Mouse (Mus musculus) heart, embryonic 16.5 days (tissue): ENCODE results near the gene Pelo. TPM values are rescaled to one million over a fixed set of nuclear protein-coding genes. Genes with fewer than 3 reads are reported as not detected.

Source experiments
- ATAC-seq: fragments of 200-750 bp; cut with Nextera tagmentation; replicated peaks from 2 replicates; pipeline ENCODE4 v1.8.0; 2017; ENCODE audit warnings: moderate number of reproducible peaks; ENCODE audit not compliant: insufficient read depth, low FRiP score; ENCODE audit errors: extremely low read depth
- H3K27ac ChIP-seq: fragments of 300-500 bp; sonication (generic); 2 replicates; pipeline ENCODE4 v1.5.1; 2014; ENCODE audit warnings: mild to moderate bottlenecking, low read length, control low read depth, moderate library complexity
- H3K27me3 ChIP-seq: fragments of 300-500 bp; sonication (generic); 2 replicates; pipeline ENCODE4 v1.6.1; 2014; ENCODE audit warnings: low read length, mixed read lengths; ENCODE audit not compliant: control insufficient read depth, insufficient read depth
- H3K36me3 ChIP-seq: fragments of 300-500 bp; sonication (generic); 2 replicates; pipeline ENCODE4 v1.6.1; 2014; ENCODE audit not compliant: control insufficient read depth, insufficient read depth
- H3K4me1 ChIP-seq: fragments of 300-500 bp; sonication (generic); 2 replicates; pipeline ENCODE4 v1.6.1; 2014; ENCODE audit warnings: low read length, mixed read lengths; ENCODE audit not compliant: control insufficient read depth, insufficient read depth
- H3K4me2 ChIP-seq: fragments of 300-500 bp; sonication (generic); 2 replicates; pipeline ENCODE4 v1.6.1; 2014; ENCODE audit warnings: low read depth, mild to moderate bottlenecking, control low read depth, low read length
- H3K4me3 ChIP-seq: fragments of 300-500 bp; sonication (generic); 2 replicates; pipeline ENCODE4 v1.5.1; 2014; ENCODE audit warnings: mild to moderate bottlenecking, control low read depth, low read length
- H3K9ac ChIP-seq: fragments of 300-500 bp; sonication (generic); 2 replicates; pipeline ENCODE4 v1.6.1; 2014; ENCODE audit warnings: low read length, control low read depth
- H3K9me3 ChIP-seq: fragments of 300-500 bp; sonication (generic); replicated peaks from 2 replicates; pipeline ENCODE4 v1.6.1; 2016; ENCODE audit warnings: low read length; ENCODE audit not compliant: control insufficient read depth
- WGBS: fragments of 180-500 bp; shearing (Covaris S2); extraction: QIAGEN DNeasy Blood & Tissue Kit; methylation state at CpG from one replicate; pipeline ENCODE4 v1.1.7; 2014; 5-methylcytosine and 5-hydroxymethylcytosine counted together
- polyA plus RNA-seq: library from polyadenylated mRNA; unstranded; fragments of >200 nt; fragmentation: Nextera tagmentation; extraction: Ambion mirVana; gene quantifications from 2 replicates; pipeline ENCODE4 v1.2.1, GENCODE M21; 2015

Pelo gene
- 6.5 and 6.9 TPM in 2 replicates for polyA plus RNA-seq

DNA sequence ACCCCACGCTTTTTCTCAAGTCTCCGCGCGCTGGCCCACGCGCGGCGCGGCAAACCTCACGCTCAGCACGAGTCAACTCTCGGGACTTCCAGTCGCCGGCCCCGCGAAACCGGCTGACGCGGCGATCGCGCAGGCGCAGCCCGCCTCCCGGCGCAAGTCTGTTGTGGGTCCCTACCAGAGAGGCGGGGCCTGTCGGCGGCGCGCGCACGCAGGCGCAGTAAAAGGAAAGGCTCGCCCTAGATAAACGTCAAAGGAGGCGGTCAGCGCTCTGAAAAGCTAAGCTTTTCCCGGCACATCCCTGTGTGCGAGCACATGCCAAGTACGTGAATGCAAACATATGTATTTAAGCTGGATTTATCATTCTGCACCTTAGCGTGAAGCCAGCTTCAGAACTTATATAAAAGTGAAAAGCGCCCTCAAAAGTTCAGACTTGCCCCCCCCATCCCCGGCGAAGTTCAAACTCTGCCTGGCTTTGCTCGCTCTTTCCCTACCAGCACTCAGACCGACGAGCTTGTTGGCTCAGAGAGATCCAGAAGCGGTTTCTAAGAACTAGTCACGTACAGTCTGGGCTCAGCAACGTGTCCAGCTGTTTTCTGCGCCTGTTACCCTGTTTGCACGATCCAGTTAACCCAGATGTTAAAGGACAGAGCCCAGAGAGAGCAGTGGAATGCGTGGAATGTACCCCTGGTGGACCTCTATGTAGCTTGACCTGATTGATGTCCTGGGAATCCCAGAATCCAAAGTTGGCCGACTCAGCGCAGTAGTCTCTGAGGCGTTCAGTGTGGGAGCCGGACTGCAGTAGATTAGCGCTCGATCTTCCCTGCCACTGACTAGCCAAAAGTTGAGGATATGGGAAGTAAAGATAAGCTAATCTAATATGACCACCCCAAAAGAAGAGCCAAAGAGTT is at the start of gene Pelo:
Gene Pelo, minus strand, starts transcription at position 118 of the 908 bp plus-strand sequence.
- Histone ChIP-seq H3K9ac (peak within 1 kb of the TSS; percentile 92), H3K27ac (peak within 1 kb of the TSS; percentile 99), H3K27me3 (no peaks in the 10 kb centered on the region), H3K4me2 (peak within 1 kb of the TSS; percentile 98), H3K9me3 (no peaks in the 10 kb centered on the region), H3K4me1 (peaks cover 43% of the 10 kb centered on the region), H3K36me3 (peaks cover 9% of the 10 kb centered on the region; the same call in 1 of the 2 replicates), H3K4me3 (peak within 1 kb of the TSS; percentile 80)
- ATAC-seq = peak; percentile 94
- WGBS = under 1% methylated on average over 60 of the region's 60 CpGs

GRCm38 (mm10) chr13:115138513-115138912 is 48.5 kb upstream of the Pelo start:
- no peaks in the 10 kb centered on the region for H3K4me1 ChIP-seq
- WGBS = 82% methylated on average over 7 of the region's 7 CpGs
- no peak overlapping the region for H3K9ac ChIP-seq
- H3K27me3 ChIP-seq = no peaks in the 10 kb centered on the region
- H3K4me2 ChIP-seq = no peak overlapping the region
- no peak overlapping the region for H3K27ac ChIP-seq
- H3K4me3 ChIP-seq = no peak overlapping the region
- ATAC-seq = no peak
- no peaks in the 10 kb centered on the region for H3K36me3 ChIP-seq
- no peaks in the 10 kb centered on the region for H3K9me3 ChIP-seq

DNA sequence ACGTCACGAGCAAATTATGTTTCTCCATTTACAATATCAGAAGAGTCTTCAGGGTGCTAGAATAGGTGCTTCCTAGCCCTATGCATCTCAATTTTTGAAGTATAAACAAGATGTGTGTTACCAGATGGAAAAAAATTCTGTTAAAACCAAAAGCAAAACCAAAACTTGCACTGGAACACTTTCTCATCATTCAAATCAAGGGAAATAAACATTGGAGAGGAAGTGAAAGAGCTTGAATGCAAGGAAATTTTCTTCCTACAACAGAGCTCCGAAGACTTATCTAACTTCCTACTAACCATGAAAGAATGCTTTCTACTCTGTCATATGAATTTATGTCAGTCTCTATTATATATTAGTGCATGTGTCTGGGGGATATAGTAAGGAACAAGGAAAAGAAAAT is 46.8 kb upstream of the Pelo start:
- no peaks in the 10 kb centered on the region for H3K36me3 ChIP-seq
- H3K9ac ChIP-seq = no peak overlapping the region
- no peak overlapping the region for H3K27ac ChIP-seq
- no peak for ATAC-seq
- no peaks in the 10 kb centered on the region for H3K9me3 ChIP-seq
- peaks cover 4% of the 10 kb centered on the region for H3K4me1 ChIP-seq
- H3K4me2 ChIP-seq = no peak overlapping the region
- H3K4me3 ChIP-seq = no peak overlapping the region
- WGBS = 75% methylated on average over 3 of the region's 3 CpGs
- H3K27me3 ChIP-seq = no peaks in the 10 kb centered on the region

GRCm38 (mm10) chr13:115132435-115132834 is 42.4 kb upstream of the Pelo start:
- no peaks in the 10 kb centered on the region for H3K36me3 ChIP-seq
- H3K4me3 ChIP-seq = no peak overlapping the region
- peaks cover 4% of the 10 kb centered on the region for H3K4me1 ChIP-seq
- H3K9me3 ChIP-seq = no peaks in the 10 kb centered on the region
- H3K27ac ChIP-seq = peak overlapping the region; percentile 51
- H3K4me2 ChIP-seq = peak overlapping the region; percentile 37
- ATAC-seq = 0 out of 2 replicates have a peak, but pooled peaks have one; percentile 41
- no peaks in the 10 kb centered on the region for H3K27me3 ChIP-seq
- no peak overlapping the region for H3K9ac ChIP-seq
- 6% methylated on average over 5 of the region's 5 CpGs for WGBS

DNA sequence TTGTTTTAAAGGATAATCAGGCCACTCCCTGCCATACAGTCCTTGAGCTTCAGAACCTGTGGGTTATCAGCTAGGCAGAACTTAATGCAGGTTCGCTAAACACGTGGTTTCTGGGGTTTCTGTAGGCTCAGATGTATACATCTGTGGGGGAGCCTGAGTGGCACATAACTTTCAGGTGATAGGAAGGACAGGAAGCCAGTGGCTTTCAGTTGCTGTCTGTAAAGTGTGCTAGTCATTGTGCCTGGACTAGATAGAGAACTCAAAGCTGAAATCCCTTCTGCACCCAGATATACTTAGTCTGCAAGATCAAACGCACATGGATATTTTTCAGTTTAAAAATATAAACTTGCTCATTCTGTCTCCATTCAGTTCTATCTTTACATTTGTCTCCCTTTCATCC is 41.4 kb upstream of the Pelo start:
- no peaks in the 10 kb centered on the region for H3K27me3 ChIP-seq
- no peaks in the 10 kb centered on the region for H3K36me3 ChIP-seq
- WGBS = 53% methylated on average over 3 of the region's 3 CpGs
- no peak overlapping the region for H3K27ac ChIP-seq
- no peak overlapping the region for H3K4me3 ChIP-seq
- H3K4me1 ChIP-seq = peaks cover 4% of the 10 kb centered on the region
- H3K9me3 ChIP-seq = no peaks in the 10 kb centered on the region
- H3K9ac ChIP-seq = no peak overlapping the region
- 0 out of 2 replicates have a peak, but pooled peaks have one; percentile 32 for ATAC-seq
- H3K4me2 ChIP-seq = no peak overlapping the region

- no peak overlapping the region for H3K4me3 ChIP-seq
- no peak overlapping the region for H3K9ac ChIP-seq
- ATAC-seq = no peak
- WGBS = 65% methylated on average over 2 of the region's 2 CpGs
- peaks cover 4% of the 10 kb centered on the region for H3K4me1 ChIP-seq
- H3K27ac ChIP-seq = no peak overlapping the region
- no peaks in the 10 kb centered on the region for H3K36me3 ChIP-seq
- H3K27me3 ChIP-seq = no peaks in the 10 kb centered on the region
- H3K4me2 ChIP-seq = no peak overlapping the region
- no peaks in the 10 kb centered on the region for H3K9me3 ChIP-seq
Observed at GRCm38 (mm10) chr13:115130035-115130434, 40.0 kb upstream of the Pelo start.

- no peak for ATAC-seq
Observed at GRCm38 (mm10) chr13:115127826-115128225, 37.8 kb upstream of the Pelo start.

DNA sequence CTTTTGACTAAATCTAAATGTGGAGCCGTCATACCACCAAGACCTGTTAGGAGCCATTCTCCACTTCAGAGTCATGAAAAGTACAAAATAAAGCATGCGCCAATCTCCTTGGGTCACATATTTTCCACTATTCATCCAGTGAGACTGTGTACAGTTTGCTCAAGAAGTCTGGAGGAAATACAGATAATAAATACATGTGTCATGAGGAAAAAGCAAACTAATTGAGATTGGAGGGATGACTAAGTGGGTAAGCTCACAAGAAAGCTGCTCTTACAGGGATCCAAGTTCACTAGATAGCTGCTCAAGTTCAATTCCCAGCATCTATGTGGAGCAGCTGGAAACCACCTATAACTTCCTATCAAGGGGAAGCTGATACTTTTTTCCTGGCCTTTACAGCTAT is 36.5 kb upstream of the Pelo start:
- H3K9me3 ChIP-seq = no peaks in the 10 kb centered on the region
- no peaks in the 10 kb centered on the region for H3K36me3 ChIP-seq
- H3K9ac ChIP-seq = no peak overlapping the region
- no peaks in the 10 kb centered on the region for H3K27me3 ChIP-seq
- H3K4me3 ChIP-seq = no peak overlapping the region
- H3K4me2 ChIP-seq = no peak overlapping the region
- peaks cover 3% of the 10 kb centered on the region; the same call in 1 of the 2 replicates for H3K4me1 ChIP-seq
- ATAC-seq = no peak
- 82% methylated on average over 2 of the region's 2 CpGs for WGBS
- no peak overlapping the region for H3K27ac ChIP-seq

More at GRCm38 (mm10) chr13:115127826-115128225, 37.8 kb upstream of the Pelo start:
- Histone ChIP-seq H3K9me3 (no peaks in the 10 kb centered on the region), H3K27ac (no peak overlapping the region), H3K4me2 (no peak overlapping the region), H3K4me3 (no peak overlapping the region), H3K36me3 (no peaks in the 10 kb centered on the region), H3K9ac (no peak overlapping the region), H3K27me3 (no peaks in the 10 kb centered on the region), H3K4me1 (peaks cover 7% of the 10 kb centered on the region)
- WGBS = 85% methylated on average over 1 of the region's 1 CpGs

GRCm38 (mm10) chr13:115125130-115125529 is 35.1 kb upstream of the Pelo start:
- ATAC-seq = no peak
- Histone ChIP-seq H3K36me3 (no peaks in the 10 kb centered on the region), H3K4me1 (0 out of 2 replicates have a peak, but pooled peaks cover 3% of the 10 kb centered on the region), H3K27me3 (no peaks in the 10 kb centered on the region), H3K27ac (no peak overlapping the region), H3K9ac (no peak overlapping the region), H3K4me2 (no peak overlapping the region), H3K4me3 (no peak overlapping the region), H3K9me3 (no peaks in the 10 kb centered on the region)
- 82% methylated on average over 4 of the region's 4 CpGs for WGBS
